Mouse (Mus musculus) hindbrain, embryonic 10.5 days (tissue): ENCODE results near the gene Eri3. TPM values are rescaled to one million over a fixed set of nuclear protein-coding genes. Genes with fewer than 3 reads are reported as not detected.

ENCODE experiments used
- DNase-seq: peaks from one replicate; pipeline ENCODE4 v3.0.0-alpha.2; 2017; ENCODE audit warnings: low spot score
- H3K27ac ChIP-seq: fragments of 300-500 bp; sonication (generic); 2 replicates; pipeline ENCODE4 v1.5.1; 2016; ENCODE audit warnings: mild to moderate bottlenecking, moderate library complexity
- H3K27me3 ChIP-seq: fragments of 300-500 bp; sonication (generic); 2 replicates; pipeline ENCODE4 v1.6.1; 2016; ENCODE audit warnings: mild to moderate bottlenecking; ENCODE audit not compliant: poor library complexity, insufficient read depth, severe bottlenecking
- H3K36me3 ChIP-seq: fragments of 300-500 bp; sonication (generic); 2 replicates; pipeline ENCODE4 v1.6.1; 2016; ENCODE audit warnings: mild to moderate bottlenecking, moderate library complexity
- H3K4me1 ChIP-seq: fragments of 300-500 bp; sonication (generic); replicated peaks from 2 replicates; pipeline ENCODE4 v1.6.1; 2016; ENCODE audit warnings: mild to moderate bottlenecking
- H3K4me3 ChIP-seq: fragments of 300-500 bp; sonication (generic); 2 replicates; pipeline ENCODE4 v1.5.1; 2016; ENCODE audit warnings: mild to moderate bottlenecking, moderate library complexity
- H3K9me3 ChIP-seq: fragments of 300-500 bp; sonication (generic); 2 replicates; pipeline ENCODE4 v1.6.1; 2016; ENCODE audit warnings: mild to moderate bottlenecking, moderate library complexity
- WGBS: fragments of 180-500 bp; shearing (Covaris S2); methylation state at CpG from one replicate; pipeline ENCODE4 v1.1.7; 2016; 5-methylcytosine and 5-hydroxymethylcytosine counted together
- polyA plus RNA-seq: library from polyadenylated mRNA; unstranded; fragments of >200 nt; fragmentation: Nextera tagmentation; extraction: Ambion mirVana; gene quantifications from 2 replicates; pipeline ENCODE4 v1.2.1, GENCODE M21; 2016

Gene Eri3
- polyA plus RNA-seq: 112 and 142 TPM in 2 replicates

DNA sequence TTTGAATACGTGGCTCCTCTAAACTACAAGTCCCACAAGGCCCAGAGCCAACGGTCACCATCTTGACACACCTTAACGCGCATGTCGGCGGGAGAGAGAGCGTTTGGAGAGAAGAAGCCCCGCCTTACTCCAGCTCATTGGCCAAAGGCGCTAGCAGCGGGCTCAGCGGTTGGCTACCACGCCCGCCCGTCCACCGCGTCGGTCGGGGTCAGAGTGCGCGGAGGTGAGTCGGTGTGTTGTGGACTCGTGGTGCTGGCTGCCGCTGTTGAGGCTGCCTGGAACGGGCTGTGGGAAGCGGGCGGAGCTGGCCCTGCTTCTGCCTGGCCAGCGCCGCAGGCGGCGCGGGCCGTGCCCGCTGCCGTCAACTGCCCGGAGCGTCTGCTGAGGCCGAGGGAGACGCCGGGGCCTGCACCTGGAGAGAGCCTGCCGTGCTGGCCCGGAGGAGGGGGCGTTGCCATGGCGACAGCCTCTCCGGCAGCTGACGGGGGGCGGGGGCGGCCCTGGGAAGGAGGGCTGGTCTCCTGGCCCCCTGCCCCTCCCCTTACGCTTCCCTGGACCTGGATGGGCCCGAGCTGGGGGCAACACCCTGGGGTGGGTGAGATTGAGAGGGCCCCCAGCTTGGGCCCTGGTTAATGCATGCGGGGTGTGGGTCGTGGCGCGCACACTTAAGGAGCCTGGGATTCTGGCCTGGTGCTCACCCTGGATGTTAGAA, at the start of gene Eri3:
Eri3 (plus strand) TSS at position 226 of the 712 bp plus-strand sequence.
- Histone ChIP-seq H3K27ac (peak within 1 kb of the TSS; percentile 95), H3K9me3 (no peaks in the 10 kb centered on the region), H3K4me1 (peaks cover 24% of the 10 kb centered on the region), H3K36me3 (peaks cover 8% of the 10 kb centered on the region; the same call in 1 of the 2 replicates), H3K27me3 (no peaks in the 10 kb centered on the region), H3K4me3 (peak within 1 kb of the TSS; percentile 97)
- peak; percentile 98 for DNase-seq
- under 1% methylated on average over 53 of the region's 53 CpGs for WGBS

DNA sequence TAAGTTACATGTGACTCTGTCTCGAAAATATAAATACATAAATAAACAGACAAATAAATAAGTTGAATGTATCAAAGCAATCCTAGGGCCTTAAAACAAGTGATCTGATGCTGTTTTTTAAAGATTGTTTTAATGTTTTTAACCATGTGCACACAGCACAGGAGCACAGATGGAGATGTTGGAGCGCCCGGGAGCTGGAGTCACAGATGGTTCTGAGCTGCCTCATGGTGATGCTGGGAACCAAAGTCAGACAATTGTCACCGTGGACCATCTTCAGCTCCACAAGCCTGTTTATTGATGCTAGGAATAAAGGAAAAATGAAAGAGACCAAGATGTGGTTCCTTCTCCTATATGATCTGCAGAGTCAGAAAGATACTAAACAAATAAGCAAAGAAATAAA, 31.9 kb upstream of the Eri3 start:
- Histone ChIP-seq H3K36me3 (no peaks in the 10 kb centered on the region), H3K9me3 (no peaks in the 10 kb centered on the region), H3K4me3 (no peak overlapping the region), H3K27ac (no peak overlapping the region), H3K4me1 (no peaks in the 10 kb centered on the region), H3K27me3 (peaks cover 17% of the 10 kb centered on the region)
- no peak for DNase-seq
- WGBS: 93% methylated on average over 4 of the region's 4 CpGs

DNA sequence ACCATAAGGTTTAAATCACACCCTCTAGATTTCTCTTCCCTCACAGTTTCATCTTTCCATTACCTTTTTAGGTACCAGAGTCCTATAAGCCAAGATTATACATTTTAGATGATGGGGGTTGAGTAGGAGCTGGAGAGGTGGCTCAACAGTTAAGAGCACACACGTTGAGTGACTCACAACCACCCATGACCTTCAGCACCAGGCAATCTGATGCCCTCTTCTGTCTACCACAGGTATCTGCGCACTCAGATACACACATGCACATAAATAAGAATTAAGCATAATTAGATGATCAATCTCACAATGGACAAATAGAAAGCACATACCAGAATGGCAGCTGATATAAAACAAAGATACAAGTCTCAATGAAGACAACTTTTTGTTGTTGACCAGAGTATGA, 28.8 kb upstream of the Eri3 start:
- WGBS: 78% methylated on average over 2 of the region's 2 CpGs
- H3K4me1 ChIP-seq: no peaks in the 10 kb centered on the region
- H3K36me3 ChIP-seq: no peaks in the 10 kb centered on the region
- no peak overlapping the region for H3K4me3 ChIP-seq
- DNase-seq: no peak
- no peaks in the 10 kb centered on the region for H3K9me3 ChIP-seq
- H3K27ac ChIP-seq: no peak overlapping the region
- H3K27me3 ChIP-seq: peaks cover 43% of the 10 kb centered on the region

DNA sequence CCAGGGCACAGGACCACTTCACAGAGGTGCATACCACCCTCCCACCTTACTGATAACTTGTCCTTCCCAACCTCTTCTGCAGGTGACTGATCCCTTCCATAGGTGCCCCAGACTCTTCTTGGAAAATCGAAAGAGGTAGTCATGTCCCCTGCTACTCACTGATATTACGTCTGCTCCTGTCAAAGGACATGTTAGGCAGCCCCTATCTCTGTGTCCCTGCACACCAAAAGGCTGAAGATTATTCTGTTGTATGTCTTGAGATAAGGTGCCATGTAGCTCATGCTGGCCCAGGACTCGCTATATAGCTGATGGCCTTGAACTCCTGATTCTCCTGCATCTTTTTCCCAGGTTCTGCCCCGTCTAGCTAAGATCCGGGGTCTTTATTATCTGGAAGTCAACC, 24.2 kb upstream of the Eri3 start:
- no peak for DNase-seq
- H3K27me3 ChIP-seq: peaks cover 70% of the 10 kb centered on the region
- 92% methylated on average over 5 of the region's 5 CpGs for WGBS

DNA sequence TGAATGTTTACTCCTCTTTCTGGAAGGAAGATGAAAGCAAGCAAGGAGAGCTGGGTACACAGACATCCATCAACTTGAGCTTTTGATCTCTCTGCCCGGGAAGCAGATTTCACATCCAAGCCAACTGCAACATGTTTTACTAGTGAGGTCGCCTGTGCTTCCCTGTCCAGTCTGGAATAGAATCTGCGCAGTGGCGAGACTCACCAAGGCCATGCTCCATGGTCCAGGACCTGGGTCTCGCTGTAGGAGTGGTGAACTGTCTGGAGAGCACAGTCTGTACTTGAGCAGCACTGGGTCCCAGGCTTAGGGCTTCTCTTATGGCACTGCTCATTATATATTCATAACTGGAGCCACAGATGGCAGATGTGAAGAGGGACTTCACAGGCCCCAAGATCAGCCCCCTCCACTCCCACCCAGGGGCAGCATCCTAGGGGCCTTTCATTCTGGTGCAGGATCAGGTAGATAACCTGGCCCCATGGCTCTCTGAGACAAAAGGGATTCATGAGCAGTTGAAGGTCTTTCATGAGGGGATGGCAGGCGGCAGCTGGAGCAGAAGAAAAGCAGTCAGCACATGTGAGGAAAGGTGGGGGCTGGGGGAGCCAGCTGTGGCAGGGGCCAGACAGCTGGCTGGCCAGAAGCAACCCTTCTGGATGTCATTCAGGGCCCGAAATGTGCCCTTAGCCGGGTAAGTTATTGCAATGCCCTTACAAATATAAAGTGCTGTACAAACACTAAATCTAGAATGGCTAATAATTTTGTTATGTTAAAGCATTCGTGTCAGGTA, 22.9 kb upstream of the Eri3 start:
- Histone ChIP-seq H3K4me3 (no peak overlapping the region), H3K27ac (0 out of 2 replicates have a peak overlapping the region, but pooled peaks have one; percentile 29), H3K27me3 (peaks cover 78% of the 10 kb centered on the region), H3K36me3 (no peaks in the 10 kb centered on the region), H3K9me3 (no peaks in the 10 kb centered on the region), H3K4me1 (peaks cover 33% of the 10 kb centered on the region)
- no peak for DNase-seq
- WGBS: 62% methylated on average over 9 of the region's 9 CpGs

More for the DNA sequence above, 24.2 kb upstream of the Eri3 start:
- Histone ChIP-seq H3K4me3 (no peak overlapping the region), H3K9me3 (no peaks in the 10 kb centered on the region), H3K27ac (no peak overlapping the region), H3K36me3 (no peaks in the 10 kb centered on the region), H3K4me1 (peaks cover 33% of the 10 kb centered on the region)

DNA sequence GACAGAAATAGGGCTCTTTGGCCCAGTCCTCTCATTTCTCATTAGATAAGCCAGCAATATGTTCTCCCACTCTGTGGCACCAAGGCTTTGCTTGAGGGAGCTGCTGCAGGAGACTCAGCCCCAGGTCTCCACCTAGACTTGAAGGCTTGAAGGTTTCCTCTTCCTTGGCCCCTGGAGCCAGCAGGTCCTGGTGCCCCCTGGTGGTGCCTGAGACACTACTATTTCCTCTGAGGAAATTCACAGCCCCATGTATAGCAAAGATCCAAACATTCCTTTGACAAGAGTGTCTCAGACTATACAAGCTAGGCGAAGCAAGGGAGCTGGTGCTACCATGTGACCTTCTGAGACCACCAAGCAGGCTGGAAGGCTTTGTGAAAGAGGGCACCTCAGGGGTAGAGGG, 22.2 kb upstream of the Eri3 start:
- peak; percentile 55 for DNase-seq
- H3K27me3 ChIP-seq: peaks cover 76% of the 10 kb centered on the region
- H3K27ac ChIP-seq: no peak overlapping the region
- H3K4me3 ChIP-seq: no peak overlapping the region
- no peaks in the 10 kb centered on the region for H3K36me3 ChIP-seq
- no peaks in the 10 kb centered on the region for H3K9me3 ChIP-seq
- WGBS: 26% methylated on average over 1 of the region's 1 CpGs
- H3K4me1 ChIP-seq: peaks cover 33% of the 10 kb centered on the region

DNA sequence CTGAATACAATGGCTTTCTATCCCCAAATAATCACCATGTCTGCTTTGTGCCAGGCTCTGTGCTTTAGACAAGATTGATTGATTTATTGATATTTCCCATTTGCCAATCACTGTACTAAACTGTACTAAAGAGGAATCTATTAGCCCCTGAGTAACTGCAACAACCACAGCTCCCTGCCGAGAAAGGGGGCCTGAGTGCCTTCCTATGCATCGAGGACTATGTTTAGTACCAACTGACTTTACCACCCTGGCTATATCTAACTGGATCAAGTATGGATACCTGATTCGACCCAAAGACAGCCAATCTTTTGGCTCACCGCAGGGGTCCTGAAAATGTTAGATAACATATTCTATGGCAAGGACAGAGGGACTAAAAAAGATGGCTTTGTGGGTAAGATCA, 20.3 kb upstream of the Eri3 start:
- Histone ChIP-seq H3K27ac (no peak overlapping the region), H3K4me3 (no peak overlapping the region), H3K4me1 (peaks cover 33% of the 10 kb centered on the region), H3K36me3 (no peaks in the 10 kb centered on the region), H3K9me3 (no peaks in the 10 kb centered on the region), H3K27me3 (peaks cover 82% of the 10 kb centered on the region)
- 68% methylated on average over 4 of the region's 4 CpGs for WGBS
- no peak for DNase-seq

DNA sequence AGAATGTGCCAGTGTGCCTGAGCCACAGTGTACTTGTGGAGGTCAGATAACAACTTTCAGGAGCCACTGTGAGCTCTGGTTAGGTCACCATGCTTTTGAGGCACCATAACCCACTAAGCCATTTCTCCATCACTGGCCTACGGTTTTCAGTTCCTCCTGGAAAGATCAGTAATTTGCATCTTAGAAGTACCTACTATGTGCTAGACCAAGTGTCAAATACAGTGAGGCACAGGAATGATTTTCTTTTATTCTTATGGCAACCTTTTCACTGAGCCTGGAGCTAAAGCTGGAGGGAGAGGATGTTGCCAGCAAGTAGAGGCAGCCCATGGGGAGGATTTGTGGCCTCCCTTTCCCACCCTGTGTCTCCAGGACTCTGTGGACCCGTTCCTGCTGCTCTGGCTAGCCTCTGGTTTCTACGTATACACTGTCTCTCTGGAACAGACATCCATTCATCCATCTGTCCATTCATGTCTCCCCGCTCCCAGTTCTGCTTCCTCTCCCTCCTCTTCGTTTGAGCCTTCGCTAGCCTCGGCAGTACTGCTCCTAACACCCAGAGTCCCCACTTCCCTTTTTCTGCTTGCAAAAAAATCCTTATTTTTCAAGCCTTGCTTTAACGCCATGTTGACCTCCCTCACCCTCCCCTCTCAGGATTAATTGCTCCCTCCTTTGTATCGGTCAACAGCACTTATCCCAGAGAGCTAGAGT, 14.5 kb upstream of the Eri3 start:
- Histone ChIP-seq H3K27me3 (peaks cover 66% of the 10 kb centered on the region), H3K27ac (no peak overlapping the region), H3K36me3 (no peaks in the 10 kb centered on the region), H3K9me3 (no peaks in the 10 kb centered on the region), H3K4me1 (peaks cover 17% of the 10 kb centered on the region), H3K4me3 (no peak overlapping the region)
- WGBS: 70% methylated on average over 9 of the region's 9 CpGs
- DNase-seq: no peak

DNA sequence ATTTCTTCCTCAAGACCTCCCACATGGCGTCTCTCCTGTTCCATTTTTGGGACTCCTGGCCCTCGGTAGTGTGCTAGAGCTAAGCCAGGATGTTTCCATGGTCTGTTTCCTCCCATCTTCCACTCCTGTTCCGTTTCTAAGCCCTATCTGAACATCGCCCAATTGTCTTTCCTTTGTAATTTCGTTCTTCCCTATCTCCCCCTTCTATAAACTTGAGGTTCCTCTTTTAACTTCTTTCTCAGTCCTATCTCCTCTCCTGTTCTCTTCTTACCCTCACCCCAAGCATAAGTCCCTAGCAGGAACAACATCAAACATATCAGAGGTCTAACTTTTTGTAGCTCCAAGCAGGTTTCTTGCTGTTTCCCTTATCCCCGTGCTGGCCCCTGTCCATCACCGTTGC, 13.2 kb upstream of the Eri3 start:
- Histone ChIP-seq H3K36me3 (no peaks in the 10 kb centered on the region), H3K9me3 (no peaks in the 10 kb centered on the region), H3K27me3 (peaks cover 52% of the 10 kb centered on the region), H3K4me1 (peaks cover 17% of the 10 kb centered on the region), H3K4me3 (no peak overlapping the region), H3K27ac (no peak overlapping the region)
- no peak for DNase-seq
- WGBS: 88% methylated on average over 7 of the region's 7 CpGs

DNA sequence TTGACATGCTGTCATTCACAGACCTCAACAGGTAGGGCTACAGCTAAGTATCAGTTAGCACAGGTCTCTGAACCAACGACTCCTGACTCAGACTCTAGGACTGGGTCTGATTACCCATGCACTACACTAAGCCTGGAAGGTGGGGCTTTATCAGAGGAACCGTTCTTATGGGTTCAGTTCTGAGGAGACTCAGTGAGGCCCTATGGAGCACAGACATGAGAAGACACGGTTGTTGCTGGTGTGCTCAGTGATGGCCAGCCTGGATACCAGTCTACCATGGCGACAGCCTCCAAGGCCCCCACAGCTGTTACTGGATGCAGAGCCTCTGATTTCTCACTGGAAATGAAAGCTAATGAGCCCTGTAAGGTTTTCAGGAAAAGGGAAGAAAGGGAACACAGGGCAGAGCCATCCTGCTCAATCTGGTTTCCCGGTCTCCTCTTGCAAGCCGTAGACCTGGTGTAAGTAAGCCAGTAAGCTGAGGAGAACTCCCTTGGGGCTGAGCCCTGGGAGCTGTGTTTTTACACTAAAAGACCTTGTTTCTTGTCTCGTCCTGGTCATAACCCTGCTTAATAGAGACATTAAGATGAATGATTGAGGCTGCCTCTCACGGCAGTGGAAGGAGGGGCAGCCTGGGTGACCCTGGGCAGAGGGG, 10.7 kb upstream of the Eri3 start:
- 80% methylated on average over 8 of the region's 8 CpGs for WGBS
- no peak overlapping the region for H3K27ac ChIP-seq
- H3K9me3 ChIP-seq: no peaks in the 10 kb centered on the region
- H3K27me3 ChIP-seq: peaks cover 41% of the 10 kb centered on the region
- H3K4me3 ChIP-seq: no peak overlapping the region
- no peak for DNase-seq
- no peaks in the 10 kb centered on the region for H3K36me3 ChIP-seq
- H3K4me1 ChIP-seq: peaks cover 17% of the 10 kb centered on the region

DNA sequence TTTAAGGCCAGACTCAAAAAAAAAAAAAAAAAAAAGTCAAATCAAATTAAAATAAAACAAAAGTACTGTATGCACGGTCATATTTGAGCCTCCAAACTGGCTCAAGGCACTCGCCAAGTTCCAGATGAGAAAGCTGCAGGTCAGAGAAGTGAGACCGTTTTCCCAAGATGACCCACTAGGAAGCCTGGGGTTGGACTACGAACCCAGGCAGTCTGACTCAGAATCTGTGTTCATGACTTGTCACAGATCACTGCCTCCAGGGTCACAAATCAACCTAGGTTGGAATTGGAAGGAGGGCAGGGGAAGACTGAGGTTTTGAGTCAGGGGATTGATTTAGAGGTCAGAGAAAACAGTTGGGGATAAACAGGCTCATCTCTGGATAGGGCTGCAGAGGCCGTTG, 9.6 kb upstream of the Eri3 start:
- no peaks in the 10 kb centered on the region for H3K36me3 ChIP-seq
- H3K4me1 ChIP-seq: peaks cover 16% of the 10 kb centered on the region
- no peak overlapping the region for H3K27ac ChIP-seq
- H3K9me3 ChIP-seq: no peaks in the 10 kb centered on the region
- 78% methylated on average over 5 of the region's 5 CpGs for WGBS
- H3K4me3 ChIP-seq: no peak overlapping the region
- peaks cover 34% of the 10 kb centered on the region for H3K27me3 ChIP-seq
- DNase-seq: no peak

DNA sequence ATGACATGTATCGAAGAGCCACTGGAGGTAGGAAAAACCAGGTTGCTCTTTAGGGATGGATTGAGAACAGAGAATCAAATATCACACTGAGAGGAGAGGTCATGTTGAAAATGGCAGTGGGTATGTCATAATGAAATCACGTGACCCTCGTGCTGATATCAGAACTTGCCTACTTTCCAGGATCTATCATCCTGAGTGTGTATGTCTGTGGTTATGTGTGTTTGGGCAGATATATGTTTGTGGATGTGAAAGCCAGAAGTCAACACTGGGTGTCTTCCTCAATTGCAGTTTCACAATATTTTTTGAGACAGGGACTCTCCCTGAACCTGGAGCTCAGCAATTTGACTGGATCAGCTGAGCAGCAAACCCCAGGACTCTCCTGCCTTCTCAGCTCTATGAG, 4.7 kb upstream of the Eri3 start:
- no peaks in the 10 kb centered on the region for H3K36me3 ChIP-seq
- no peak overlapping the region for H3K27ac ChIP-seq
- H3K4me3 ChIP-seq: no peak overlapping the region
- no peaks in the 10 kb centered on the region for H3K9me3 ChIP-seq
- H3K27me3 ChIP-seq: 0 out of 2 replicates have a peak, but pooled peaks cover 7% of the 10 kb centered on the region
- WGBS: 88% methylated on average over 3 of the region's 3 CpGs
- peaks cover 7% of the 10 kb centered on the region for H3K4me1 ChIP-seq
- no peak for DNase-seq
